Mouse (Mus musculus): Measurements from ENCODE around the gene Cyp2d10.

- TF ChIP-seq CHD2 (IDR thresholded peaks at IDR 0.05; ENCODE audit: low read depth, low read length) (no peak), ZC3H11A (IDR thresholded peaks at IDR 0.05; ENCODE audit: borderline replicate concordance, low read depth, low read length) (no peak), MAFK (IDR thresholded peaks at IDR 0.05; ENCODE audit: insufficient read depth, low read depth, low read length) (no peak), ZNF384 (IDR thresholded peaks at IDR 0.05; ENCODE audit: low read depth, low read length) (no peak)
Measured at GRCm38 (mm10) chr15:82353745-82354113, 53.3 kb downstream of the Cyp2d10 start.

All from ES-E14 (cell line).